21 mouse cellular contexts compared by ENCODE assay signal in genomic region chr12:72786551-72786950, GRCm38 (mm10). TPM values are rescaled to one million over a fixed set of nuclear protein-coding genes. Genes with fewer than 3 reads are reported as not detected.
DNase-seq lines count a peak whose midpoint lies in the region; ATAC-seq and TF ChIP-seq lines count a peak whose summit lies in the region.
"Had no signal": no experiment of that assay in that cellular context is flagged by ENCODE, and none has a peak within 500 bp of the region (broad histone marks: within the 10 kb centered on the region; RNA-seq: fewer than 3 reads in every experiment).

No protein-coding gene starts in this region.

- peak overlapping the region; percentile 41; the same call in 1 of the 2 replicates for H3K27ac ChIP-seq in intestine, postnatal 0 days (ENCODE audit: low read depth, low read length)
- no peak overlapping the region for H3K27ac ChIP-seq in intestine, embryonic 15.5 days
- H3K27ac ChIP-seq in liver, adult 2 months (replicated peaks; ENCODE audit: insufficient read depth, low read depth, low read length): peak overlapping the region; percentile 88
- H3K27ac ChIP-seq in liver, embryonic 12.5 days: no peak overlapping the region
- H3K27ac ChIP-seq: embryonic facial prominence, embryonic 13.5 days; forebrain, embryonic 12.5 days; hindbrain, embryonic 10.5 days had no signal

- WGBS in intestine, postnatal 0 days: 69% methylated on average over 5 of the region's 5 CpGs
- WGBS in intestine, embryonic 15.5 days: 80% methylated on average over 5 of the region's 5 CpGs
- WGBS in liver, adult 2 months: 31% methylated on average over 5 of the region's 5 CpGs
- 89% methylated on average over 5 of the region's 5 CpGs for WGBS in liver, embryonic 12.5 days (ENCODE audit: insufficient replicate concordance)

- no peaks in the 10 kb centered on the region for H3K9me3 ChIP-seq in intestine, postnatal 0 days (ENCODE audit: control insufficient read depth)
- H3K9me3 ChIP-seq in intestine, embryonic 15.5 days: no peaks in the 10 kb centered on the region
- H3K9me3 ChIP-seq in liver, embryonic 12.5 days (replicated peaks): no peaks in the 10 kb centered on the region
- H3K9me3 ChIP-seq: embryonic facial prominence, embryonic 13.5 days; forebrain, embryonic 12.5 days; G1E; heart, embryonic 12.5 days; hindbrain, embryonic 10.5 days had no signal

- no peak for TF ChIP-seq POLR2A in liver, adult 2 months (IDR thresholded peaks at IDR 0.05; ENCODE audit: extremely low read depth, insufficient read depth, low read length)

- H3K79me2 ChIP-seq in liver, adult 2 months (ENCODE audit: control insufficient read depth, insufficient read depth, low read length): peaks cover 8% of the 10 kb centered on the region

- TF ChIP-seq CTCF in intestine, postnatal 0 days (IDR thresholded peaks at IDR 0.05; ENCODE audit: low read depth): no peak
- TF ChIP-seq CTCF in liver, adult 2 months (IDR thresholded peaks at IDR 0.05; ENCODE audit: low read depth, low read length): no peak

- ATAC-seq in intestine, postnatal 0 days: no peak
- no peak for ATAC-seq in intestine, embryonic 15.5 days
- ATAC-seq in liver, embryonic 12.5 days: no peak
- ATAC-seq: CD4-positive, CD25-positive, alpha-beta regulatory T cell, adult 4 months; forebrain, embryonic 16.5 days had no signal

- H3K4me2 ChIP-seq in intestine, postnatal 0 days (replicated peaks; ENCODE audit: low read depth): no peak overlapping the region
- H3K4me2 ChIP-seq in intestine, embryonic 15.5 days (replicated peaks): no peak overlapping the region
- no peak overlapping the region for H3K4me2 ChIP-seq in liver, embryonic 12.5 days
- H3K4me2 ChIP-seq: embryonic facial prominence, embryonic 13.5 days; forebrain, embryonic 12.5 days; heart, embryonic 12.5 days had no signal

- H3K36me3 ChIP-seq in intestine, postnatal 0 days (ENCODE audit: control insufficient read depth, insufficient read depth): peaks cover 22% of the 10 kb centered on the region; the same call in 1 of the 2 replicates
- H3K36me3 ChIP-seq in intestine, embryonic 15.5 days: peaks cover 7% of the 10 kb centered on the region; the same call in 1 of the 2 replicates
- peaks cover 13% of the 10 kb centered on the region for H3K36me3 ChIP-seq in liver, adult 2 months (ENCODE audit: control insufficient read depth, insufficient read depth, low read length)
- peaks cover 45% of the 10 kb centered on the region for H3K36me3 ChIP-seq in liver, embryonic 12.5 days

- no peaks in the 10 kb centered on the region for H3K4me1 ChIP-seq in intestine, postnatal 0 days (replicated peaks; ENCODE audit: control insufficient read depth, insufficient read depth, low read length)
- no peaks in the 10 kb centered on the region for H3K4me1 ChIP-seq in intestine, embryonic 15.5 days (replicated peaks)
- H3K4me1 ChIP-seq in liver, adult 2 months (ENCODE audit: control insufficient read depth, insufficient read depth, low read length): peaks cover 20% of the 10 kb centered on the region
- peaks cover 19% of the 10 kb centered on the region for H3K4me1 ChIP-seq in liver, embryonic 12.5 days
- H3K4me1 ChIP-seq: embryonic facial prominence, embryonic 13.5 days; forebrain, embryonic 12.5 days; hindbrain, embryonic 10.5 days had no signal

- H3K4me3 ChIP-seq in intestine, postnatal 0 days (ENCODE audit: low read depth, low read length): no peak overlapping the region
- H3K4me3 ChIP-seq in intestine, embryonic 15.5 days (replicated peaks): no peak overlapping the region
- H3K4me3 ChIP-seq in liver, adult 2 months (ENCODE audit: insufficient read depth, low read depth, low read length): no peak overlapping the region
- H3K4me3 ChIP-seq in liver, embryonic 12.5 days: no peak overlapping the region
- H3K4me3 ChIP-seq: embryonic facial prominence, embryonic 13.5 days; forebrain, embryonic 12.5 days; heart, embryonic 12.5 days; hindbrain, embryonic 10.5 days had no signal

- DNase-seq in liver, adult 2 months (ENCODE audit: extremely low read depth, low read depth, low spot score): no peak
- DNase-seq in kidney, adult 9 months: peak; percentile 77
- DNase-seq in kidney, postnatal 25 days: peak; percentile 46 to 73
- DNase-seq in cerebellum, postnatal 14 days: no peak
- no peak for DNase-seq in urinary bladder, postnatal 4 days (ENCODE audit: low spot score in 2 of 2)
- DNase-seq: adrenal gland, adult 8-10 months; B cell, adult 2 months; cerebellum, adult 11-12 months; cerebellum, adult 9-10 months; cerebellum, postnatal 36 days; gastrocnemius, postnatal 14 days had no signal

- H3K9ac ChIP-seq in intestine, postnatal 0 days (ENCODE audit: low read depth, low read length): no peak overlapping the region
- H3K9ac ChIP-seq in intestine, embryonic 15.5 days: no peak overlapping the region
- H3K9ac ChIP-seq in liver, adult 2 months (ENCODE audit: low read depth, low read length): no peak overlapping the region
- no peak overlapping the region for H3K9ac ChIP-seq in liver, embryonic 12.5 days
- H3K9ac ChIP-seq: embryonic facial prominence, embryonic 13.5 days; forebrain, embryonic 12.5 days; heart, embryonic 12.5 days had no signal

- H3K27me3 ChIP-seq in intestine, postnatal 0 days (replicated peaks; ENCODE audit: control insufficient read depth, insufficient read depth, low read length): no peaks in the 10 kb centered on the region
- H3K27me3 ChIP-seq in intestine, embryonic 15.5 days (replicated peaks): no peaks in the 10 kb centered on the region
- no peaks in the 10 kb centered on the region for H3K27me3 ChIP-seq in liver, adult 2 months (ENCODE audit: control insufficient read depth, insufficient read depth, low read length)
- no peaks in the 10 kb centered on the region for H3K27me3 ChIP-seq in liver, embryonic 12.5 days (replicated peaks)
- H3K27me3 ChIP-seq: embryonic facial prominence, embryonic 13.5 days; forebrain, embryonic 12.5 days; heart, embryonic 12.5 days had no signal

RNA-seq across cellular contexts. Expression of gene Ppm1a, which starts 29.3 kb away (rescaled TPM):
- polyA plus RNA-seq in intestine, postnatal 0 days (2015; fragmentation: Nextera tagmentation; extraction: Ambion mirVana): 73.1 and 73.8 TPM in 2 replicates
- 54.7 and 56.5 TPM in 2 replicates for polyA plus RNA-seq in intestine, embryonic 15.5 days (2015; fragmentation: Nextera tagmentation; extraction: Ambion mirVana)
- total RNA-seq in liver, adult 2 months (2014; rRNA removed): 108 and 110 TPM in 2 replicates
- polyA plus RNA-seq in liver, adult 2 months (2012; rRNA removed): 55.4 and 57.8 TPM in 2 replicates
- polyA plus RNA-seq in liver, embryonic 12.5 days (2016; fragmentation: Nextera tagmentation; extraction: Ambion mirVana): 47.3 and 52.6 TPM in 2 replicates

Comparison
In these comparisons a context has a peak if more than half of its experiments do, and no peak if none do; other contexts are left out.
1. H3K27ac ChIP-seq: peak in intestine, postnatal 0 days (single experiment) and liver, adult 2 months (single experiment); none in intestine, embryonic 15.5 days (single experiment) and liver, embryonic 12.5 days (single experiment).
2. DNase-seq: peak in kidney, adult 9 months (single experiment) and kidney, postnatal 25 days (2 of 2); none in liver, adult 2 months (single experiment), cerebellum, postnatal 14 days (0 of 2) and urinary bladder, postnatal 4 days (0 of 2).